Mouse (Mus musculus) CH12.LX (cell line): ENCODE data around the gene Deup1. TPM values are rescaled to one million over a fixed set of nuclear protein-coding genes. Genes with fewer than 3 reads are reported as not detected.

Experiments used
- DNase-seq: peaks from one replicate; pipeline ENCODE4 v3.0.0-alpha.2; 2013; ENCODE audit errors: extremely low read depth
- H3K27ac ChIP-seq: 2 replicates; pipeline ENCODE4 v1.5.1; 2012; ENCODE audit warnings: low read depth, mild to moderate bottlenecking, control low read depth, moderate library complexity; ENCODE audit not compliant: insufficient read depth
- H3K27me3 ChIP-seq: replicated peaks from 2 replicates; pipeline ENCODE3; 2012; ENCODE audit warnings: inconsistent platforms
- H3K36me3 ChIP-seq, 2 experiments: replicated peaks in 1 of 2; 2 replicates each; pipeline versions ENCODE3 to v1.6.1; 2012; ENCODE audit warnings: inconsistent platforms in 1 of 2, low read length in 1 of 2, mild to moderate bottlenecking in 1 of 2, mixed read lengths in 1 of 2, moderate library complexity in 1 of 2; ENCODE audit not compliant: control insufficient read depth in 1 of 2, insufficient read depth in 1 of 2
- H3K4me1 ChIP-seq, 2 experiments: 2 replicates each; pipeline ENCODE4 v1.6.1; 2012; ENCODE audit warnings: inconsistent platforms in 1 of 2, moderate library complexity in 1 of 2; ENCODE audit not compliant: insufficient read depth in 2 of 2, control insufficient read depth in 1 of 2
- H3K4me2 ChIP-seq: 2 replicates; pipeline ENCODE4 v1.6.1; 2012; ENCODE audit warnings: low read depth, mild to moderate bottlenecking, control low read depth; ENCODE audit not compliant: poor library complexity, insufficient read depth, severe bottlenecking
- H3K4me3 ChIP-seq, 3 experiments: fragments of 150-350 bp in 1 of 3; sonication (generic) in 1 of 3; replicated peaks in 1 of 3; 2 replicates each; pipeline versions ENCODE3 to v1.5.1; 2011 to 2012; ENCODE audit warnings: low read depth in 2 of 3, low read length in 2 of 3, mild to moderate bottlenecking in 2 of 3, moderate library complexity in 2 of 3, control low read depth in 1 of 3, improper control_type of control experiment in 1 of 3, inconsistent platforms in 1 of 3, mixed read lengths in 1 of 3; ENCODE audit not compliant: poor library complexity in 1 of 3
- H3K79me2 ChIP-seq: replicated peaks from 2 replicates; pipeline ENCODE4 v1.6.1; 2012; ENCODE audit warnings: mild to moderate bottlenecking, moderate library complexity; ENCODE audit not compliant: control insufficient read depth, poor library complexity, insufficient read depth, severe bottlenecking; ENCODE audit errors: extremely low read depth
- H3K9ac ChIP-seq: 2 replicates; pipeline ENCODE4 v1.6.1; 2012; ENCODE audit warnings: low read depth, mild to moderate bottlenecking, control low read depth, moderate library complexity; ENCODE audit not compliant: insufficient read depth
- H3K9me3 ChIP-seq: replicated peaks from 2 replicates; pipeline ENCODE3; 2012; ENCODE audit warnings: low read length, inconsistent platforms, mixed read lengths
- BHLHE40 ChIP-seq: IDR thresholded peaks from 2 replicates; pipeline ENCODE4 v1.6.1; 2011; ENCODE audit warnings: mild to moderate bottlenecking, low read depth, low read length, improper control_type of control experiment
- CHD1 ChIP-seq: IDR thresholded peaks from 2 replicates; pipeline ENCODE4 v1.6.1; 2012; ENCODE audit warnings: low read depth, low read length, improper control_type of control experiment, inconsistent platforms
- E2F4 ChIP-seq: IDR thresholded peaks from 2 replicates; pipeline ENCODE4 v1.6.1; 2011; ENCODE audit warnings: low read depth, low read length, improper control_type of control experiment; ENCODE audit not compliant: insufficient replicate concordance
- ELF1 ChIP-seq: IDR thresholded peaks from 2 replicates; pipeline ENCODE4 v1.6.1; 2014; ENCODE audit warnings: low read depth, mild to moderate bottlenecking, inconsistent platforms, low read length, improper control_type of control experiment
- EP300 ChIP-seq: IDR thresholded peaks from 2 replicates; pipeline ENCODE4 v1.6.1; 2011; ENCODE audit warnings: low read length, improper control_type of control experiment
- GABPA ChIP-seq: IDR thresholded peaks from 2 replicates; pipeline ENCODE4 v1.6.1; 2012; ENCODE audit warnings: low read depth, low read length, improper control_type of control experiment, inconsistent platforms; ENCODE audit not compliant: insufficient replicate concordance
- HCFC1 ChIP-seq: IDR thresholded peaks from 2 replicates; pipeline ENCODE4 v1.6.1; 2012; ENCODE audit warnings: low read depth, mild to moderate bottlenecking, inconsistent platforms, low read length, improper control_type of control experiment
- JUN ChIP-seq: IDR thresholded peaks from 2 replicates; pipeline ENCODE4 v1.6.1; 2011; ENCODE audit warnings: low read depth, mild to moderate bottlenecking, low read length, improper control_type of control experiment, moderate library complexity; ENCODE audit not compliant: insufficient read depth
- JUND ChIP-seq: conservative IDR thresholded peaks from 2 replicates; pipeline ENCODE4 v1.6.1; 2011; ENCODE audit warnings: low read depth, low read length, improper control_type of control experiment
- KAT2A ChIP-seq: IDR thresholded peaks from 2 replicates; pipeline ENCODE4 v1.6.1; 2012; ENCODE audit warnings: low read length, improper control_type of control experiment, inconsistent platforms; ENCODE audit not compliant: insufficient replicate concordance
- MAFK ChIP-seq: IDR thresholded peaks from 2 replicates; pipeline ENCODE4 v1.6.1; 2011; ENCODE audit warnings: low read length, improper control_type of control experiment; ENCODE audit not compliant: insufficient replicate concordance
- MAX ChIP-seq: IDR thresholded peaks from 2 replicates; pipeline ENCODE4 v1.6.1; 2011; ENCODE audit warnings: low read length, improper control_type of control experiment
- MAZ ChIP-seq: IDR thresholded peaks from 2 replicates; pipeline ENCODE4 v1.6.1; 2012; ENCODE audit warnings: low read depth, mild to moderate bottlenecking, inconsistent platforms, low read length, improper control_type of control experiment, moderate library complexity
- MXI1 ChIP-seq: IDR thresholded peaks from 2 replicates; pipeline ENCODE4 v1.6.1; 2011; ENCODE audit warnings: mild to moderate bottlenecking, low read depth, low read length, improper control_type of control experiment
- MYC ChIP-seq: IDR thresholded peaks from 2 replicates; pipeline ENCODE4 v1.6.1; 2011; ENCODE audit warnings: low read depth, mild to moderate bottlenecking, improper control_type of control experiment, low read length
- NELFE ChIP-seq: IDR thresholded peaks from 2 replicates; pipeline ENCODE4 v1.6.1; 2011; ENCODE audit warnings: low read depth, low read length, improper control_type of control experiment
- PAX5 ChIP-seq: IDR thresholded peaks from 2 replicates; pipeline ENCODE4 v1.6.1; 2012; ENCODE audit warnings: low read length, inconsistent platforms, mixed read lengths
- POLR2AphosphoS2 ChIP-seq: IDR thresholded peaks from 2 replicates; pipeline ENCODE4 v1.6.1; 2011; ENCODE audit warnings: low read depth, low read length, improper control_type of control experiment
- RAD21 ChIP-seq: IDR thresholded peaks from 2 replicates; pipeline ENCODE4 v1.6.1; 2011; ENCODE audit warnings: low read depth, mild to moderate bottlenecking, low read length, improper control_type of control experiment, moderate library complexity
- SIN3A ChIP-seq: IDR thresholded peaks from 2 replicates; pipeline ENCODE4 v1.6.1; 2012; ENCODE audit warnings: low read length, improper control_type of control experiment, inconsistent platforms
- SMC3 ChIP-seq: IDR thresholded peaks from 2 replicates; pipeline ENCODE4 v1.6.1; 2011; ENCODE audit warnings: low read depth, low read length, improper control_type of control experiment
- TCF12 ChIP-seq: IDR thresholded peaks from 2 replicates; pipeline ENCODE4 v1.6.1; 2014; ENCODE audit warnings: low read depth, mild to moderate bottlenecking, inconsistent platforms, low read length, improper control_type of control experiment
- USF1 ChIP-seq: IDR thresholded peaks from 2 replicates; pipeline ENCODE4 v1.6.1; 2014; ENCODE audit warnings: low read depth, mild to moderate bottlenecking, inconsistent platforms, low read length, improper control_type of control experiment
- USF2 ChIP-seq: conservative IDR thresholded peaks from 2 replicates; pipeline ENCODE4 v1.6.1; 2011; ENCODE audit warnings: low read depth, low read length, improper control_type of control experiment
- ZC3H11A ChIP-seq: IDR thresholded peaks from 2 replicates; pipeline ENCODE4 v1.6.1; 2012; ENCODE audit warnings: low read depth, mild to moderate bottlenecking, inconsistent platforms, low read length, improper control_type of control experiment
- ZKSCAN1 ChIP-seq: IDR thresholded peaks from 2 replicates; pipeline ENCODE4 v1.6.1; 2012; ENCODE audit warnings: low read depth, inconsistent platforms, low read length, improper control_type of control experiment, borderline replicate concordance
- ZNF384 ChIP-seq: IDR thresholded peaks from 2 replicates; pipeline ENCODE4 v1.6.1; 2012; ENCODE audit warnings: low read depth, low read length, improper control_type of control experiment, inconsistent platforms
- dilution Hi-C: fragments of 300-500 bp; cut with MboI; formaldehyde crosslinking; loops from 2 replicates; pipeline ENCODE4 v1.14.3; 2020; ENCODE audit warnings: low sequenced_read_pairs; ENCODE audit not compliant: extremely low pct_unique_long_range_greater_than_20kb, extremely low pct_ligation_motif_present
- in situ Hi-C: fragments of 300-500 bp; cut with MboI; formaldehyde crosslinking; loops from 3 replicates; pipeline ENCODE4 v1.14.3; 2019; ENCODE audit warnings: low sequenced_read_pairs, low pct_ligation_motif_present, low pct_unique_long_range_greater_than_20kb, mixed read lengths
- polyA plus RNA-seq: library from polyadenylated mRNA; unstranded; fragments of >175 nt; gene quantifications from 2 replicates; pipeline ENCODE4 v1.2.1, GENCODE M21; 2012; ENCODE audit warnings: low read depth; ENCODE audit not compliant: insufficient read length
- total RNA-seq, 2 experiments: library from RNA; depleted of rRNA; stranded (reverse); fragments of 300-350 nt in 1 of 2; fragments of >200 nt in 1 of 2; gene quantifications; 2 replicates each; pipeline ENCODE4 v1.2.3; 2012 to 2014

The Deup1 gene
- total and polyA plus RNA-seq, 3 experiments: 0.04 to 0.42 (median 0.29) TPM

DNA sequence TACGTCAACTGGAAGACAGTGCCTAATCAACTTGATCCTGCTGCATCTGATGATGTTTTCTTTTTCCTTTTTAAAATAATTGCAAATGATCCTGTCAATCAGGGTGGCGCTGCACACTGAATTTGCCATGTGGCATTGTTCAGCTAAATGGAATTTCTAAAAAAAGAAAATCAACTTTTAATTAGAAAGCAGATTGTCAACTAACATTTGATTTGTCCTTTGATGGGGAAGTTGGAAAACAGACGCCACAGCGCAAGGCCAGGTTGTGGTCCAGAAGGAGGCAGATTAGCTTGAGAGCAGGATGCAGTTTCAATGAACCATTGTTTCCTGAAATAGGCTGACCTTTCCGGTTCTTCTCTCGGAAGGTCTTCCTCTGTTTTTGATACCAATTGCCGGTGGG, 101.2 kb downstream of the Deup1 start:
- H3K4me3 ChIP-seq: no peak overlapping the region
- H3K36me3 ChIP-seq: peaks cover 23 to 71% of the 10 kb centered on the region in 2 experiments
- no peaks in the 10 kb centered on the region for H3K9me3 ChIP-seq
- H3K27me3 ChIP-seq: no peaks in the 10 kb centered on the region
- no peak overlapping the region for H3K27ac ChIP-seq
- no peak overlapping the region for H3K9ac ChIP-seq
- no peak for TF ChIP-seq NELFE
- no peak for TF ChIP-seq CHD1
- no peak for TF ChIP-seq MAFK
- TF ChIP-seq USF1: no peak
- no peak for TF ChIP-seq GABPA
- no peak for TF ChIP-seq ZKSCAN1
- no peak for TF ChIP-seq POLR2AphosphoS2
- TF ChIP-seq MYC: no peak
- no peak for TF ChIP-seq E2F4
- no peak for TF ChIP-seq SIN3A
- no peak for TF ChIP-seq HCFC1
- TF ChIP-seq RAD21: no peak
- TF ChIP-seq USF2: no peak
- TF ChIP-seq PAX5: no peak
- TF ChIP-seq TCF12: no peak
- no peak for TF ChIP-seq MXI1
- TF ChIP-seq EP300: no peak
- no peak overlapping the region for H3K4me2 ChIP-seq
- H3K79me2 ChIP-seq: peaks cover 4% of the 10 kb centered on the region
- in situ Hi-C loops: no loop called here
- dilution Hi-C loops: no loop called here
- peaks cover 22 to 83% of the 10 kb centered on the region in 2 experiments for H3K4me1 ChIP-seq
- DNase-seq: no peak

DNA sequence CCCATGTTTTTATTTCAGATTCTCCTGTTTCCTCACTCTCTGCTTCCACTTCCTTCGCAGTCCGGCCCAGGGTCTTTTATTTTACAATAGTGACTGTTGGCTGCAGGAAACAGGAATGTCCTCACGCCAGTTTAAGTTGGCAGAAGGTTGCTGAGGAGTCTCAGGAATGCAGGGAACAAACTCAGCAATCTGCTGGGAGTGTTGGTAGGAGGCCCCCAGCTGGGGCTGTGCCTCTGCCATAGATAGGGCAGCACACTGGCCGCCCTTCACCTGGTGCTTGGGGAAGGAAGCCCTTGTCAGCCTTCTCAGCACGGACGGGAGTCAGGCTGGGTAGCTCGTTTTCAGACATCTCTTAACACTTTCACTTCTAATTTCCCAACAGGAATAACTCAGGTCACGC, 102.5 kb downstream of the Deup1 start:
- Histone ChIP-seq H3K9ac (no peak overlapping the region), H3K4me1 (peaks cover 13 to 76% of the 10 kb centered on the region in 2 experiments), H3K9me3 (no peaks in the 10 kb centered on the region), H3K4me3 (no peak overlapping the region), H3K79me2 (peaks cover 4% of the 10 kb centered on the region), H3K27ac (no peak overlapping the region), H3K27me3 (no peaks in the 10 kb centered on the region), H3K36me3 (peaks cover 20 to 72% of the 10 kb centered on the region in 2 experiments), H3K4me2 (no peak overlapping the region)
- in situ Hi-C loops (no loop called here), dilution Hi-C loops (no loop called here)
- DNase-seq: no peak
- TF ChIP-seq POLR2AphosphoS2 (no peak), HCFC1 (no peak), ZNF384 (no peak), JUN (no peak), USF1 (no peak), RAD21 (no peak), MXI1 (no peak), ZKSCAN1 (no peak), BHLHE40 (no peak), MAX (no peak), KAT2A (no peak), ZC3H11A (no peak), MYC (no peak), JUND (no peak), SMC3 (no peak), MAZ (no peak), ELF1 (no peak), TCF12 (no peak)
